Mouse (Mus musculus) embryonic fibroblast, embryonic 13.5 days (primary cell): ENCODE data around the gene Nudt14. TPM values are rescaled to one million over a fixed set of nuclear protein-coding genes. Genes with fewer than 3 reads are reported as not detected.

Experiments used
- H3K27ac ChIP-seq: 2 replicates; pipeline ENCODE4 v1.5.1; 2012; ENCODE audit warnings: low read length, control low read depth, inconsistent platforms; ENCODE audit not compliant: insufficient read depth
- H3K4me1 ChIP-seq: 2 replicates; pipeline ENCODE4 v1.6.1; 2011; ENCODE audit warnings: low read length; ENCODE audit not compliant: control insufficient read depth, insufficient read depth
- H3K4me3 ChIP-seq: 2 replicates; pipeline ENCODE4 v1.5.1; 2011; ENCODE audit warnings: mild to moderate bottlenecking, control low read depth, low read length; ENCODE audit not compliant: insufficient read depth
- CTCF ChIP-seq: IDR thresholded peaks from 2 replicates; pipeline ENCODE4 v1.5.1; 2011; ENCODE audit warnings: mild to moderate bottlenecking, control low read depth, low read length, moderate library complexity, borderline replicate concordance; ENCODE audit not compliant: insufficient read depth
- POLR2A ChIP-seq: IDR thresholded peaks from 2 replicates; pipeline ENCODE4 v1.6.1; 2011; ENCODE audit warnings: low read depth, mild to moderate bottlenecking, control low read depth, low read length, moderate library complexity
- polyA plus RNA-seq: library from polyadenylated mRNA; stranded (reverse); fragments of >200 nt; gene quantifications from 2 replicates; pipeline ENCODE4 v1.2.4, GENCODE M21; 2011; ENCODE audit warnings: low read depth; ENCODE audit not compliant: missing spikeins, insufficient read length

Nudt14 gene
- polyA plus RNA-seq: 6.4 and 8.4 TPM in 2 replicates

GRCm38 (mm10) chr12:112941776-112942713, at the start of gene Nudt14:
Nudt14 (minus strand) TSS chr12:112942124.
- peak; percentile 69 for TF ChIP-seq POLR2A
- no peak for TF ChIP-seq CTCF
- H3K4me1 ChIP-seq: 0 out of 2 replicates have a peak, but pooled peaks cover 2% of the 10 kb centered on the region

DNA sequence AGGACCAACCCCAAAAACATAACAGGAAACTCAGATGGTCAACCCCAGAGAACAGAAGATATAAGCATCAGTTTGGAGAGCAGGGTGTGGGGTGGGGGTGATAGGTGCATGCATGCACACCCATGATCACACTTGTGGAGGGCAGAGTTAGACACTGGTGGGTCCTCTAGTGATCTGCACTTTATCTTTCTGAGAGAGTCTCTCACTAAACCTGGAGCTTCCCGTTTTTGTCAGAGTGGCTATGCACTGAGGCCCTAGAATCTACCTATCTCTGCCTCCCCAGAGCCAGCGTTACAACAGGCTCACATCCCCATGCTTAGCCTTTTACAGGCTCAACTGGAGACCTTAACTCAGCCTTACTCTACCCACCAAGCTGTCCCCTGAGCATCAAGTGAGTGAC, 49.5 kb upstream of the Nudt14 start:
- no peak overlapping the region for H3K4me3 ChIP-seq
- TF ChIP-seq CTCF: no peak
- peaks cover 9% of the 10 kb centered on the region for H3K4me1 ChIP-seq
- H3K27ac ChIP-seq: no peak overlapping the region

More at GRCm38 (mm10) chr12:112941776-112942713, at the start of gene Nudt14:
- Histone ChIP-seq H3K4me3 (peak within 1 kb of the TSS; percentile 47), H3K27ac (no peak within 1 kb of the TSS)

- Histone ChIP-seq H3K27ac (peak overlapping the region; percentile 35; the same call in 1 of the 2 replicates), H3K4me3 (no peak overlapping the region), H3K4me1 (peaks cover 9% of the 10 kb centered on the region)
- no peak for TF ChIP-seq POLR2A
- no peak for TF ChIP-seq CTCF
These were observed 48.9 kb upstream of the Nudt14 start for GRCm38 (mm10) chr12:112990706-112991405.

GRCm38 (mm10) chr12:112987877-112988276, 46.0 kb upstream of the Nudt14 start:
- no peak overlapping the region for H3K27ac ChIP-seq
- H3K4me3 ChIP-seq: no peak overlapping the region
- TF ChIP-seq CTCF: peak; percentile 8; the same call in 1 of the 2 replicates
- no peak for TF ChIP-seq POLR2A
- H3K4me1 ChIP-seq: peaks cover 9% of the 10 kb centered on the region

GRCm38 (mm10) chr12:112985346-112985745, 43.4 kb upstream of the Nudt14 start:
- Histone ChIP-seq H3K27ac (no peak overlapping the region), H3K4me1 (no peaks in the 10 kb centered on the region), H3K4me3 (no peak overlapping the region)
- no peak for TF ChIP-seq POLR2A
- no peak for TF ChIP-seq CTCF

DNA sequence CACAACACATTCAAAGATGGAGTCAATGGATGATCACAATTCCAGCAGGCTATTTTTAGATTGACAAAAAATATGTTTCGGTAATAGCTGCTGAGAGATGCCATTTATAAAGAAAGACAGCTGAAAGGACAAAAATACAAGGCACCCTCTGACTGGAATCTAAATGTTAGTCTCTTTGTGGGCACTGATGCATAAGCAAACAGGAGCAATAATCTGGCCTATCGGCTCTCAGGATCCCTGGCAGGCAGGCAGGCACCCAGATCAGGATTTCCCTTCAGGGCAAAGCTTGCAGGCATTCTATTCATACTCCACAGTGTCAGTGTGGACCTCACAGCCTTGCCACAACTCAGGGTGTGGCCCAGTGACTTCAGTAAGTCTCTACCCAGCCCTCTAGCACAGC, 40.1 kb upstream of the Nudt14 start:
- Histone ChIP-seq H3K4me3 (no peak overlapping the region), H3K27ac (no peak overlapping the region), H3K4me1 (no peaks in the 10 kb centered on the region)
- TF ChIP-seq CTCF: no peak
- no peak for TF ChIP-seq POLR2A

GRCm38 (mm10) chr12:112977156-112977555, 35.2 kb upstream of the Nudt14 start:
- H3K4me1 ChIP-seq: no peaks in the 10 kb centered on the region
- TF ChIP-seq CTCF: no peak
- no peak for TF ChIP-seq POLR2A
- peak overlapping the region; percentile 53 for H3K4me3 ChIP-seq
- no peak overlapping the region for H3K27ac ChIP-seq

DNA sequence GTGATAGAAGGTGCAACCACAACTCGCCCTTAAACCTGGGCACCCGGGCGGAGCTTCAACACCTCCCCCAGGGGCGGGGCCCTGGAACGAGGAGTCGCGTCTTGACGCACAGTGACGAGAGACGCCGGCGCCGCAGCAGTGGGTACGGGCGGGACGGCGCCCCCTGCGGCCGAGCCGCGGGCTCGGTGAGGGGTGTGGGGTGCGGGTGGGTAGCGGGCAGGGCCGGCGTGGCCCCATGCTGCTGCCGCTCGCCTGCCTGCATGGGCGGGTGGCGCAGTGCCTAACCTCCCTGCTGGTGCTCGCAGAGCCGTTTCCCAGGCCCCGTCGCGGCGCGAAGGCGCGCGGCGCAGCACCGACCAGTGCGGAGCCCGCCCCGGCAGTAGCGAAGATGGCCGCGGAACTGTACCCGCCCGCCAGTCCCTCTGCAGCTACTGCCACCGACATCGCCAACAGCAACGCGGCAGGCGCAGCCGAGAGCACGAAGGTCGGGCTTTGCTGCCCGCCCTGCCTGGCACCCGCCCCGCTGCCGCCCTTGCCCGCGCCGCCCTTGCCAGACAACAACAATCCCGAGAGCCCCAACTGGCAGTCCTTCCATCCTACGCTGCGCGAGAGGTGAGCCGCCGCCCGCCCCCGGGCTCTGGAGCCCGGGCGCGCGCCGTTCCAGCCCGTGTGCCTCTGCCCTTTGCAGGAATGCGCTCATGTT, 34.6 kb upstream of the Nudt14 start, which contains the start of gene Btbd6:
Gene Btbd6 (plus strand): TSS at position 112 of the 703 bp plus-strand sequence.
- Histone ChIP-seq H3K4me3 (peak within 1 kb of the TSS; percentile 53), H3K4me1 (no peaks in the 10 kb centered on the region), H3K27ac (peak within 1 kb of the TSS; percentile 52; the same call in 1 of the 2 replicates)
- TF ChIP-seq POLR2A (peak; percentile 77), CTCF (0 out of 2 replicates have a peak, but pooled peaks have one; percentile 10)

DNA sequence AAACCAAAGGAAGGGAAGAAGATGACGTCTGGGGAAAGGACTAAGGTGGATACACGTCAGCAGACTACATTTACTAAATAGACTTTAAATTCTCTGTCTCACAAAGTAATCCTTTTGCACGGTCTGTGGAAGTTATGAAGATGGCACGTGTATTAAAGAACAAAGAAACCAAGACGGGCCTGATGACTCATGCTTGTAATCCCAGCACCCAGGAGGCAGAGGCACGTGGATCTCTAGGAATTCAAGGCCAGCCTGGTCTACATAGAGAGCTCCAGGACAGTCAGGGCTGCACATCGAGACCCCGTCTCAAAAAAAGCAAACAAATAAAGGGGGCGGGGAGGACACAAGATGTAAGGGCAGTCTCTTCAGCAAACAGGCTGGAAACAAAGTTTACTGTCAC, 32.8 kb upstream of the Nudt14 start:
- H3K4me1 ChIP-seq: no peaks in the 10 kb centered on the region
- no peak overlapping the region for H3K4me3 ChIP-seq
- no peak overlapping the region for H3K27ac ChIP-seq
- TF ChIP-seq CTCF (no peak), POLR2A (no peak)
